Mouse (Mus musculus) myocyte (in vitro differentiated cells): Measurements from ENCODE around the gene Esrrg.

Source experiments
- E2F4 ChIP-seq: IDR thresholded peaks from one replicate; pipeline ENCODE4 v1.6.1; 2011; ENCODE audit warnings: mild to moderate bottlenecking, control low read depth, moderate library complexity; ENCODE audit not compliant: insufficient read depth
- POLR2A ChIP-seq: IDR thresholded peaks from one replicate; pipeline ENCODE4 v1.6.1; 2011; ENCODE audit warnings: low read depth, mild to moderate bottlenecking, control low read depth, moderate library complexity; ENCODE audit not compliant: insufficient read length
- TCF12 ChIP-seq: IDR thresholded peaks from one replicate; pipeline ENCODE4 v1.6.1; 2011; ENCODE audit warnings: mild to moderate bottlenecking, control low read depth; ENCODE audit not compliant: poor library complexity, insufficient read depth, severe bottlenecking

- TF ChIP-seq E2F4 (no peak), TCF12 (no peak), POLR2A (no peak)
These were observed 356.5 kb downstream of the Esrrg start for GRCm38 (mm10) chr1:187964829-187965760.
